Comparison of ENCODE assay signal across 8 mouse cellular contexts in the genomic region with DNA sequence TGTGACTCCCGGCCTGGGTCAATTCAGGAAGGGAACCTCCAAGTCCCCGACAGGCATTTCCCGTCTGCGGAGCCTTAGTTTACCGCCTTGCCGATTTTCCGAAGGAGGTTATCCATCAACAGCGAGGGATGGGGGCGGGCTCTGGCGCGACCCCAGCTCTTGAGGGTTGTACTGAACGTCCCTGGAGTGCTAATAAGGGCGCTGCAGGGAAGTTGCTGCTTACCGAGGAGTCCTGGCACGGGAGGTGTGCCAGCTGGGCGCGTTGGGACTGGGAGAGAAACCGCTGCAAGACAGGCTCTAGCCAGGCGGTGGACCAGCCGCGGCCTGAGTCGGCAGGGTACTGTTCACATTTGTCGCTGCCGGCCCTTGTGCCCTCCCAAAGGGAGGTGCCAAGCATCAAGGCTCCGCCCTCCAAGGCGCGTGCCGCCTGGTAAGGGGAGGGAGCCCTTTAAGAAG. TPM values are rescaled to one million over a fixed set of nuclear protein-coding genes. Genes with fewer than 3 reads are reported as not detected.
A peak's percentile ranks its signal among the peaks of the same experiment; 100 is the strongest.
DNase-seq lines count a peak whose midpoint lies in the region; ATAC-seq and TF ChIP-seq lines count a peak whose summit lies in the region.

No protein-coding gene starts in this region.

- H3K27me3 ChIP-seq in embryonic facial prominence, embryonic 13.5 days, result no peaks in the 10 kb centered on the region
- no peaks in the 10 kb centered on the region for H3K27me3 ChIP-seq in limb, embryonic 15.5 days
- no peaks in the 10 kb centered on the region for H3K27me3 ChIP-seq in midbrain, postnatal 0 days (ENCODE audit: insufficient read depth, low read length)

- peak overlapping the region; percentile 77 for H3K4me2 ChIP-seq in embryonic facial prominence, embryonic 13.5 days
- H3K4me2 ChIP-seq in limb, embryonic 15.5 days, result peak overlapping the region; percentile 89
- H3K4me2 ChIP-seq in midbrain, postnatal 0 days (ENCODE audit: low read depth, low read length, poor library complexity, severe bottlenecking), result peak overlapping the region; percentile 80

- under 1% methylated on average over 28 of the region's 28 CpGs for WGBS in embryonic facial prominence, embryonic 13.5 days
- under 1% methylated on average over 28 of the region's 28 CpGs for WGBS in limb, embryonic 15.5 days
- WGBS in midbrain, postnatal 0 days, result under 1% methylated on average over 28 of the region's 28 CpGs

- H3K4me1 ChIP-seq in embryonic facial prominence, embryonic 13.5 days, result peaks cover 26% of the 10 kb centered on the region
- peaks cover 13% of the 10 kb centered on the region for H3K4me1 ChIP-seq in limb, embryonic 15.5 days
- H3K4me1 ChIP-seq in midbrain, postnatal 0 days (ENCODE audit: insufficient read depth, low read length), result peaks cover 3% of the 10 kb centered on the region; the same call in 1 of the 2 replicates

- no peak for TF ChIP-seq CTCF in midbrain, postnatal 0 days (IDR thresholded peaks at IDR 0.05)

- H3K4me3 ChIP-seq in embryonic facial prominence, embryonic 13.5 days, result peak overlapping the region; percentile 87
- peak overlapping the region; percentile 80 for H3K4me3 ChIP-seq in limb, embryonic 15.5 days
- H3K4me3 ChIP-seq in midbrain, postnatal 0 days (ENCODE audit: low read depth, low read length), result peak overlapping the region; percentile 78

- DNase-seq in A20 (ENCODE audit: low read depth, low spot score), result peak; percentile 95
- peak; percentile 43 to 75 for DNase-seq in adrenal gland, postnatal 4 days (ENCODE audit: low spot score in 2 of 2)
- peak; percentile 84 for DNase-seq in heart, adult 8-10 months (ENCODE audit: low spot score)
- peak; percentile 91 for DNase-seq in kidney, adult 9 months
- peak; percentile 93 for DNase-seq in midbrain, postnatal 0 days (ENCODE audit: low spot score)
- DNase-seq in spleen, postnatal 10 days (ENCODE audit: low spot score in 2 of 2), result peak; percentile 69 to 83

- H3K27ac ChIP-seq in embryonic facial prominence, embryonic 13.5 days, result peak overlapping the region; percentile 91
- peak overlapping the region; percentile 87 for H3K27ac ChIP-seq in limb, embryonic 15.5 days
- H3K27ac ChIP-seq in midbrain, postnatal 0 days (ENCODE audit: low read depth, low read length), result peak overlapping the region; percentile 75

- no peaks in the 10 kb centered on the region for H3K9me3 ChIP-seq in embryonic facial prominence, embryonic 13.5 days
- H3K9me3 ChIP-seq in limb, embryonic 15.5 days, result no peaks in the 10 kb centered on the region
- H3K9me3 ChIP-seq in midbrain, postnatal 0 days (ENCODE audit: low read length), result no peaks in the 10 kb centered on the region

- ATAC-seq in embryonic facial prominence, embryonic 13.5 days (ENCODE audit: insufficient number of reproducible peaks, insufficient read depth, low FRiP score, low TSS enrichment, low read depth), result peak; percentile 91
- ATAC-seq in limb, embryonic 15.5 days (ENCODE audit: insufficient number of reproducible peaks, low FRiP score, low TSS enrichment, low read depth), result peak; percentile 67
- peak; percentile 85 for ATAC-seq in midbrain, postnatal 0 days (ENCODE audit: low FRiP score)

- H3K36me3 ChIP-seq in embryonic facial prominence, embryonic 13.5 days, result peaks cover 33% of the 10 kb centered on the region
- peaks cover 23% of the 10 kb centered on the region for H3K36me3 ChIP-seq in limb, embryonic 15.5 days
- peaks cover 48% of the 10 kb centered on the region for H3K36me3 ChIP-seq in midbrain, postnatal 0 days (ENCODE audit: insufficient read depth, low read length)

- peak overlapping the region; percentile 83 for H3K9ac ChIP-seq in embryonic facial prominence, embryonic 13.5 days
- peak overlapping the region; percentile 67 for H3K9ac ChIP-seq in limb, embryonic 15.5 days
- H3K9ac ChIP-seq in midbrain, postnatal 0 days (replicated peaks; ENCODE audit: low read length, poor library complexity, severe bottlenecking), result peak overlapping the region; percentile 72

RNA-seq across cellular contexts. Expression of a gene that starts 1.2 kb away (rescaled TPM):
- 10 to 100 TPM; 11.4 to 11.9 TPM for total RNA-seq in adrenal gland, postnatal 4 days (2021)
- polyA plus RNA-seq in embryonic facial prominence, embryonic 13.5 days (2015; fragmentation: Nextera tagmentation; extraction: Ambion mirVana), result 20.4 and 22.7 TPM in 2 replicates
- total RNA-seq in heart, adult 8-10 months (2022), result 10 to 100 TPM; 16.6 to 23.6 (median 21.4) TPM
- polyA plus RNA-seq in limb, embryonic 15.5 days (2015; fragmentation: Nextera tagmentation; extraction: Ambion mirVana), result 12.7 and 13.8 TPM in 2 replicates
- total RNA-seq in midbrain, postnatal 0 days (2014; rRNA removed), result 18.0 and 20.2 TPM in 2 replicates
- polyA plus RNA-seq in midbrain, postnatal 0 days (2015; fragmentation: Nextera tagmentation; extraction: Ambion mirVana), result 23.8 and 24.6 TPM in 2 replicates

RNA-seq across cellular contexts. Expression of a gene that starts 28.1 kb away (rescaled TPM):
- total RNA-seq in adrenal gland, postnatal 4 days (2021), result 10 to 100 TPM; 11.0 to 13.6 TPM
- polyA plus RNA-seq in embryonic facial prominence, embryonic 13.5 days (2015; fragmentation: Nextera tagmentation; extraction: Ambion mirVana), result 0.51 and 0.56 TPM in 2 replicates
- total RNA-seq in heart, adult 8-10 months (2022), result under 1 TPM in 3 of 4 experiments, not detected in 1; 0.03 to 0.32 (median 0.28) TPM
- polyA plus RNA-seq in limb, embryonic 15.5 days (2015; fragmentation: Nextera tagmentation; extraction: Ambion mirVana), result 0.08 and 0.09 TPM in 2 replicates
- 61.7 and 76.3 TPM in 2 replicates for total RNA-seq in midbrain, postnatal 0 days (2014; rRNA removed)
- polyA plus RNA-seq in midbrain, postnatal 0 days (2015; fragmentation: Nextera tagmentation; extraction: Ambion mirVana), result 7.2 and 7.4 TPM in 2 replicates

RNA-seq across cellular contexts. Expression of a gene that starts 46.1 kb away (rescaled TPM):
- 10 to 100 TPM; 10.9 to 14.5 TPM for total RNA-seq in adrenal gland, postnatal 4 days (2021)
- polyA plus RNA-seq in embryonic facial prominence, embryonic 13.5 days (2015; fragmentation: Nextera tagmentation; extraction: Ambion mirVana), result 19.0 and 21.5 TPM in 2 replicates
- total RNA-seq in heart, adult 8-10 months (2022), result 1 to 10 TPM; 7.4 to 9.2 (median 8.0) TPM
- 17.7 and 19.0 TPM in 2 replicates for polyA plus RNA-seq in limb, embryonic 15.5 days (2015; fragmentation: Nextera tagmentation; extraction: Ambion mirVana)
- 30.1 and 83.4 TPM in 2 replicates for total RNA-seq in midbrain, postnatal 0 days (2014; rRNA removed)
- 25.7 and 32.5 TPM in 2 replicates for polyA plus RNA-seq in midbrain, postnatal 0 days (2015; fragmentation: Nextera tagmentation; extraction: Ambion mirVana)

Comparison
In these comparisons a context has a peak if more than half of its experiments do, and no peak if none do; other contexts are left out.
1. Peak in every context shown above with its lines: DNase-seq, ATAC-seq, H3K4me3 ChIP-seq and H3K27ac ChIP-seq.
2. RNA of a gene that starts 28.1 kb away (total RNA-seq): 61.7 to 76.3 TPM in midbrain, postnatal 0 days and 11.0 to 13.6 TPM in adrenal gland, postnatal 4 days; 0.03 to 0.32 TPM in heart, adult 8-10 months; every median in the first group is over 4 times any median in the second.